Mouse (Mus musculus): ENCODE measurements around the gene Prf1. TPM values are rescaled to one million over a fixed set of nuclear protein-coding genes. Genes with fewer than 3 reads are reported as not detected.

The Prf1 gene
- polyA plus RNA-seq (2012; rRNA removed), result not detected in 2 replicates

DNA sequence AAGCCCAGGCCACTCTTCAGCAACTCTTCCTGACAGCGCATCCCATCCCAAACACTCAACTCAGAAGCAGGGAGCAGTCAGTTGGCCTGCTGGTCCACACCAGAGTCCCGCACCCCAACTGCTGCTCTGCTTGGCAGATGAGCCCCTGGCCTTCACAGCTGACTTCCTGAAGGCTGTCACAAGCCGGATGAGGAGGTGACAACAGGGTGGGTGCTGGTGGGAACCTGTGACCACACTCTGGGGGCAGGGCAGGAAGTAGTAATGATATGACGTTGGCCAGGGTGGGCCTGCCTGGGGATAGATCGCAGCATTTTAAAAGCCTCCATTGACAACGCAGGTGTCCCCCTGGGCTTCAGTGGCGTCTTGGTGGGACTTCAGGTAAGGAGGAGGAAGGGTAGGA, at the start of gene Prf1:
TSS of gene Prf1 (plus strand) at position 357 of the 400 bp plus-strand sequence.
- Histone ChIP-seq H3K4me3 (ENCODE audit: control insufficient read depth, low read depth, low read length) (no peak within 1 kb of the TSS), H3K4me1 (ENCODE audit: control insufficient read depth, insufficient read depth, low read length) (no peaks in the 10 kb centered on the region), H3K27ac (ENCODE audit: control insufficient read depth, insufficient read depth, low read depth, low read length) (no peak within 1 kb of the TSS), H3K36me3 (ENCODE audit: control insufficient read depth, insufficient read depth, low read length) (no peaks in the 10 kb centered on the region), H3K27me3 (ENCODE audit: control insufficient read depth, insufficient read depth, low read length) (no peaks in the 10 kb centered on the region)
- no peak for TF ChIP-seq CTCF (IDR thresholded peaks at IDR 0.05; ENCODE audit: control insufficient read depth, insufficient read depth, insufficient replicate concordance, low read depth, low read length)
- TF ChIP-seq POLR2A (IDR thresholded peaks at IDR 0.05; ENCODE audit: control insufficient read depth, low read depth, low read length), result no peak

DNA sequence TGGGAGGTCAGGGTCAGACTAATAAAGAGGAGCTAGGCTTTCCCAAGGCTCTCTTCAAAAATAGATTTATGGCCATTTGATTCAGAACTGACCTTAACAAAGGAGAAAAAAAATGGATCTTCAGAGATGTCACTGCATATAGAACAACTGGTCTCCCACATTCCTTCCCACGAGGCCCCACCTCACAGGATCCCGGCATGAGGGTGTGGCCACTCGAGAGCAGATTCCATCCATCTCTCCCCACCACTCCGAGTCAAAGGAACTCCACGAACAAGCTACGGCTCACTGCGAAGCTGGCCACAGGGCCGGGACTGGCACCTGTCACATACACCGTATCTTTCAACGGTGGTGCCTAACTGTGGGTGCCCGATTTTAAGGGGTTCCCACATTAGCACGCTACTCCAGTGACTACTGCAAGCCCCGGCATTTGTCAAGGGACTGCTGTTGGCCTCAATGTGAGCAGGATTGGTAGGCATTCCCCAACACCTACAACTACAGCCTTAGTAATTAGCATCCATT, 49.0 kb upstream of the Prf1 start:
- TF ChIP-seq CTCF (IDR thresholded peaks at IDR 0.05; ENCODE audit: control insufficient read depth, insufficient read depth, insufficient replicate concordance, low read depth, low read length), result no peak
- Histone ChIP-seq H3K36me3 (ENCODE audit: control insufficient read depth, insufficient read depth, low read length) (no peaks in the 10 kb centered on the region), H3K27ac (ENCODE audit: control insufficient read depth, insufficient read depth, low read depth, low read length) (no peak overlapping the region), H3K4me1 (ENCODE audit: control insufficient read depth, insufficient read depth, low read length) (peaks cover 2% of the 10 kb centered on the region), H3K4me3 (ENCODE audit: control insufficient read depth, low read depth, low read length) (no peak overlapping the region), H3K27me3 (ENCODE audit: control insufficient read depth, insufficient read depth, low read length) (no peaks in the 10 kb centered on the region)

DNA sequence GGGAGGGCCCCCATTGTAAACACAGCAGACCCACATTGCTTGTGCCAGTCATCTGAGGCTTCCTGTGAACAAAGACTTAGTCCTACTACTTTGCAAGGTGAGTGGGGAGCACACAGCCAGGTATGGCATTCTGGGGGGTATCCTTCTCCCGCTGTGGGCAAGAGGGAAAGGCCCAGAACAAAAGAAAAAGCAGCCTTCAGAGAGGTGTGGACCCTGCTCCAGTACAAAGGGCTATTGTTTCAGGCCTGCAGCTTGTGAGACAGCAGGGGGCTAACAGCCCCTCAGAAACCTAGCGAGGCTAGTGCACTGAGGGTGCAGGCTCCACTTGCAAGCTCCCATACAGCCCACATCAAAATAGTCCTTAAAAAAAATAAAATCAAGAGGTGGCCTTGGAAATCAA, 47.7 kb upstream of the Prf1 start:
- Histone ChIP-seq H3K36me3 (ENCODE audit: control insufficient read depth, insufficient read depth, low read length) (no peaks in the 10 kb centered on the region), H3K4me3 (ENCODE audit: control insufficient read depth, low read depth, low read length) (no peak overlapping the region), H3K27ac (ENCODE audit: control insufficient read depth, insufficient read depth, low read depth, low read length) (no peak overlapping the region), H3K4me1 (ENCODE audit: control insufficient read depth, insufficient read depth, low read length) (peaks cover 2% of the 10 kb centered on the region), H3K27me3 (ENCODE audit: control insufficient read depth, insufficient read depth, low read length) (no peaks in the 10 kb centered on the region)
- no peak for TF ChIP-seq CTCF (IDR thresholded peaks at IDR 0.05; ENCODE audit: control insufficient read depth, insufficient read depth, insufficient replicate concordance, low read depth, low read length)
- TF ChIP-seq POLR2A (IDR thresholded peaks at IDR 0.05; ENCODE audit: control insufficient read depth, low read depth, low read length), result no peak

DNA sequence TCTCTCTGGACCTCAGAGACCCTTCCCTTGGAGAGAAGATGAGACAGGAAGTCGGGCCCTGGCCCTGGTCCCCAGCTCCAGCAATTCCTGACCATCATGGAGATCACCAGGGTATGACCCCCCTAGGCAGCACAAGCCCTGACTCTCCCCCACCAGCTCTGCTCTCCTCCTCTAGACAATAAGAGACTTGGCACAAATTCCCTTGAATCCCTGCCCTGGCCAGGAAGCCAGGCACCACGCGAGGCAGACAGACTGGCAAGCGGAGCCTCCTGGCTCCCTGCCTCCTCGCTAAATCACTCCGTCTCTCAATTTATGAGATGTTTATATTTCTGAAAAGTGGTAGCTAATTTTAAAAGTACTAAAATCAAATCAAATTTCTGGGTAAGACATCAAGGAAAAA, 42.9 kb upstream of the Prf1 start:
- Histone ChIP-seq H3K27me3 (ENCODE audit: control insufficient read depth, insufficient read depth, low read length) (no peaks in the 10 kb centered on the region), H3K4me3 (ENCODE audit: control insufficient read depth, low read depth, low read length) (no peak overlapping the region), H3K4me1 (ENCODE audit: control insufficient read depth, insufficient read depth, low read length) (no peaks in the 10 kb centered on the region), H3K36me3 (ENCODE audit: control insufficient read depth, insufficient read depth, low read length) (no peaks in the 10 kb centered on the region), H3K27ac (ENCODE audit: control insufficient read depth, insufficient read depth, low read depth, low read length) (no peak overlapping the region)
- TF ChIP-seq POLR2A (IDR thresholded peaks at IDR 0.05; ENCODE audit: control insufficient read depth, low read depth, low read length) (no peak), CTCF (IDR thresholded peaks at IDR 0.05; ENCODE audit: control insufficient read depth, insufficient read depth, insufficient replicate concordance, low read depth, low read length) (no peak)

DNA sequence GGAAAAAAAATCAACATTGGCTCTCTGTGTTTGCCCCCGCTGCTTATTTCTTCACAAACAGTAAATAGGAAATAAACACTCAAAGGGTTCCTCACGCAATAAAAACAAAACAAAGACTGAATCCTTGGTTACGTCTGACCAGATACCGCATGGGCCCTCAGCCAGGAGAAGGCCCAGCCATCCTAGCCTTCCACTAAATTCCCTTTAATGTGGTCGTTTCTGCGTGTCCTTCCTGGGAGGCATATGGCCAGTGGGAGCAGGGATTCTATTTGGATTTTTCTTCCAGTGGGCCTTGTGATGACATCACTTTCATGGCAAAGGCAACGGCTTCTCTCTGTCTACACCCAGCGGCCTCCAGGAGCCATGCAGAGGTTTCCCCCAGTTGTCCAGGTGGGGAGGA, 42.4 kb upstream of the Prf1 start:
- no peaks in the 10 kb centered on the region for H3K27me3 ChIP-seq (ENCODE audit: control insufficient read depth, insufficient read depth, low read length)

DNA sequence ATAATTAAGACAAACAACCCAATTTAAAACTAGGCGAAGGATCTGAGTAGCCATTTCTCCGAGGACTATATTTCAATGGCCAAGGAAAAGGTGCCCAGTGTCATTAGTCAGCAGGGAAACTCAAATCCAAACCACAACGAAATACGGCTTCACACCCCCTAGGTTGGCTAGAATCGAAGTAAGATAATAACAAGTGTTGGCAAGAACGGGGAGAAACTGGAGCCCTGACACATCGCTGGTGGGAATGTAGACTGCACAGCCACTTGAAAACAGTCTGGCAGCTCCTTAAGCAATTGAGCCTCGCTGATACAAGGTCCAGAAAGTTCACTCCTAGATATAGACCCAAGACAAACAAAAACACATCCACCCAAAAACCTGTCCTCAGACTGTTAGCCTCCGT, 41.0 kb upstream of the Prf1 start:
- no peaks in the 10 kb centered on the region for H3K27me3 ChIP-seq (ENCODE audit: control insufficient read depth, insufficient read depth, low read length)
- H3K4me3 ChIP-seq (ENCODE audit: control insufficient read depth, low read depth, low read length), result no peak overlapping the region
- no peak overlapping the region for H3K27ac ChIP-seq (ENCODE audit: control insufficient read depth, insufficient read depth, low read depth, low read length)
- H3K36me3 ChIP-seq (ENCODE audit: control insufficient read depth, insufficient read depth, low read length), result no peaks in the 10 kb centered on the region
- TF ChIP-seq POLR2A (IDR thresholded peaks at IDR 0.05; ENCODE audit: control insufficient read depth, low read depth, low read length) (no peak), CTCF (IDR thresholded peaks at IDR 0.05; ENCODE audit: control insufficient read depth, insufficient read depth, insufficient replicate concordance, low read depth, low read length) (no peak)
- no peaks in the 10 kb centered on the region for H3K4me1 ChIP-seq (ENCODE audit: control insufficient read depth, insufficient read depth, low read length)

More for the DNA sequence above, 42.4 kb upstream of the Prf1 start:
- H3K27ac ChIP-seq (ENCODE audit: control insufficient read depth, insufficient read depth, low read depth, low read length), result no peak overlapping the region
- no peak for TF ChIP-seq POLR2A (IDR thresholded peaks at IDR 0.05; ENCODE audit: control insufficient read depth, low read depth, low read length)
- no peak for TF ChIP-seq CTCF (IDR thresholded peaks at IDR 0.05; ENCODE audit: control insufficient read depth, insufficient read depth, insufficient replicate concordance, low read depth, low read length)
- no peaks in the 10 kb centered on the region for H3K4me1 ChIP-seq (ENCODE audit: control insufficient read depth, insufficient read depth, low read length)
- no peaks in the 10 kb centered on the region for H3K36me3 ChIP-seq (ENCODE audit: control insufficient read depth, insufficient read depth, low read length)
- no peak overlapping the region for H3K4me3 ChIP-seq (ENCODE audit: control insufficient read depth, low read depth, low read length)

DNA sequence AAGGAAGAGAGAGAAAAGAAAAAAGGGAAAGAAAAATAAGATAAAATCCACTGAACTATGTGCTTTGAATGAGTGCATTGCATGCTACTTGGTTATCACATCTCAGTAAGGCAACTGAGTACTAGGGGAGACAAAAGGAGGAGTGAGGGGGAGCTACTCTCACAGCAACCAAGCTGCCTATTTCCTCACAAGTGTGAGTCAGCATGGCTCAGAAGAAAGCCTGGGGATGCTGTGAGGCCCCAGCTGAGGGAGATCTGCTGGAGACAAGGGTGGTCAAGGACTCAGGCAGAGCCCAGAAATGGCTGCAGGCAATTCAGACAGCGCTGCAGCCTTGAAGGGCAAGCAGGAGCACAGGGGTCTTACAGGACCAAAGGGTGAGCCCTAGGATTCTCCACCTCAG, 39.5 kb upstream of the Prf1 start:
- Histone ChIP-seq H3K36me3 (ENCODE audit: control insufficient read depth, insufficient read depth, low read length) (no peaks in the 10 kb centered on the region), H3K4me1 (ENCODE audit: control insufficient read depth, insufficient read depth, low read length) (no peaks in the 10 kb centered on the region), H3K27ac (ENCODE audit: control insufficient read depth, insufficient read depth, low read depth, low read length) (no peak overlapping the region), H3K4me3 (ENCODE audit: control insufficient read depth, low read depth, low read length) (no peak overlapping the region), H3K27me3 (ENCODE audit: control insufficient read depth, insufficient read depth, low read length) (no peaks in the 10 kb centered on the region)
- no peak for TF ChIP-seq CTCF (IDR thresholded peaks at IDR 0.05; ENCODE audit: control insufficient read depth, insufficient read depth, insufficient replicate concordance, low read depth, low read length)
- no peak for TF ChIP-seq POLR2A (IDR thresholded peaks at IDR 0.05; ENCODE audit: control insufficient read depth, low read depth, low read length)
